Mouse (Mus musculus) ES-Bruce4 (cell line): Measurements from ENCODE around the gene Nemp1. TPM values are rescaled to one million over a fixed set of nuclear protein-coding genes. Genes with fewer than 3 reads are reported as not detected.

Experiments
- H3K27ac ChIP-seq: 2 replicates; pipeline ENCODE4 v1.5.1; 2012; ENCODE audit warnings: low read length, inconsistent platforms; ENCODE audit not compliant: insufficient read depth
- H3K27me3 ChIP-seq: 2 replicates; pipeline ENCODE4 v1.6.1; 2012; ENCODE audit warnings: mild to moderate bottlenecking, low read length, inconsistent platforms; ENCODE audit not compliant: control insufficient read depth, poor library complexity, insufficient read depth, severe bottlenecking
- H3K36me3 ChIP-seq: 2 replicates; pipeline ENCODE4 v1.6.1; 2012; ENCODE audit warnings: inconsistent platforms, mild to moderate bottlenecking, low read length, moderate library complexity; ENCODE audit not compliant: control insufficient read depth, poor library complexity, insufficient read depth, severe bottlenecking
- H3K4me1 ChIP-seq: one replicate; pipeline ENCODE4 v1.8.1; 2011; ENCODE audit warnings: low read length; ENCODE audit not compliant: control insufficient read depth, insufficient read depth
- H3K4me3 ChIP-seq: 2 replicates; pipeline ENCODE4 v1.5.1; 2011; ENCODE audit warnings: low read depth, mild to moderate bottlenecking, low read length
- H3K9ac ChIP-seq: 2 replicates; pipeline ENCODE4 v1.6.1; 2012; ENCODE audit warnings: low read depth, mild to moderate bottlenecking, inconsistent platforms; ENCODE audit not compliant: poor library complexity, severe bottlenecking
- H3K9me3 ChIP-seq: replicated peaks from 2 replicates; pipeline ENCODE4 v1.6.1; 2012; ENCODE audit warnings: mild to moderate bottlenecking, low read length, inconsistent platforms; ENCODE audit not compliant: control insufficient read depth, poor library complexity, insufficient read depth, severe bottlenecking
- CTCF ChIP-seq: IDR thresholded peaks from one replicate; pipeline ENCODE4 v1.8.1; 2011; ENCODE audit warnings: low read depth, low read length
- EP300 ChIP-seq: IDR thresholded peaks from 2 replicates; pipeline ENCODE4 v1.6.1; 2011; ENCODE audit warnings: low read depth, low read length; ENCODE audit not compliant: insufficient read depth
- POLR2A ChIP-seq: IDR thresholded peaks from one replicate; pipeline ENCODE4 v1.8.1; 2011; ENCODE audit warnings: low read length; ENCODE audit not compliant: insufficient read depth
- polyA plus RNA-seq: library from polyadenylated mRNA; stranded (reverse); fragments of >200 nt; gene quantifications from 2 replicates; pipeline ENCODE4 v1.2.4, GENCODE M21; 2011; ENCODE audit warnings: low read depth; ENCODE audit not compliant: missing spikeins, insufficient read depth, insufficient read length

Gene Nemp1
- polyA plus RNA-seq, 1 experiment = 22.0 TPM

DNA sequence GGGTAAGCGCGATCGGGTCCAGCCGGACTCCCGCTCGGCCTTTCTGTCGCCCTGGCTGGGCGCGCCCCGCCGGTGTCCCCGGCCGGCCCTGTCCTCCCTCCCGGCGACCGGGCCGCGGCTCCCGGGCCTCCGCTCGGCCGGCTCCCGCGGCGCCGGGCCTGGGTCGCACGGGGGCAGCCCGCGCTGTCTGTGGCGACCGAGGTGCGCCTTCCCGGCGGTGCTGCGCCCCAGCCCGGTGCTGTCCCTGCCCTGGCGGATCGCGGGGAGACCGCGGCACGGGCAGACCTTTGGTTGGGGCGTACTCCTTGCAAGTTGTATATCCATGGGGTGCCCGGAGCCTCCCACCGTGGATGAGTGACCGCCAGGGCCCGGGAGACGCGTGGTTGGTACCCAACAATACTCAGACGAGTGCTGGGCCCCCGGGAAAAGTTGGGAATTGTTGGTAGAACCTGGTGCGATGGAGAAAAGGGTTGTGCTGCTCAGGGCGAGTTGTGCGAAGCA is 73.0 kb downstream of the Nemp1 start:
- peaks cover 1% of the 10 kb centered on the region for H3K4me1 ChIP-seq
- H3K27ac ChIP-seq = no peak overlapping the region
- TF ChIP-seq CTCF (no peak), POLR2A (no peak), EP300 (no peak)
- no peaks in the 10 kb centered on the region for H3K27me3 ChIP-seq
- H3K4me3 ChIP-seq = peak overlapping the region; percentile 87
- H3K9me3 ChIP-seq = no peaks in the 10 kb centered on the region
- peaks cover 22% of the 10 kb centered on the region for H3K36me3 ChIP-seq
- peak overlapping the region; percentile 97 for H3K9ac ChIP-seq

DNA sequence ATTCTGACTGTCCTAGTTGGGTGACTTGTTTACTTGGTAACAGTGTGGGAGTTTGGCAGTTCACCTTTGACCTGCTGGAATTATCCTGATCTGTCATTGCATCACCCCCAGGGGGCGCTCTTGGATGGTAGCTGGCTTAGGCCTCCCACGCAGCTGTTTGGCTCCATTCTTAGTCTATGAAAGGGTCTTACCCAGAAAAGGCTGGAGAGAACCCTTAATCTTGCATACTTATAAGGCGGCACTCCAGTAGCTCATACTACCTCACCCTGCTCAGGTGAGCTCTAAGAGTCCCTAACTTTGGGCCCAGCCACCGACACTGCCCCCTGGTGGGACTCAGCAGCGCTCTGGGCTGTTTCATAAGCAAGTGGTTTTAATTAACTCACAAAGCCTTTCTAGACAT is 78.0 kb downstream of the Nemp1 start:
- peaks cover 4% of the 10 kb centered on the region for H3K4me1 ChIP-seq
- no peak overlapping the region for H3K9ac ChIP-seq
- H3K36me3 ChIP-seq = peaks cover 22% of the 10 kb centered on the region
- no peak overlapping the region for H3K27ac ChIP-seq
- TF ChIP-seq CTCF (peak; percentile 53), POLR2A (no peak), EP300 (no peak)
- H3K27me3 ChIP-seq = no peaks in the 10 kb centered on the region
- no peaks in the 10 kb centered on the region for H3K9me3 ChIP-seq
- H3K4me3 ChIP-seq = no peak overlapping the region

DNA sequence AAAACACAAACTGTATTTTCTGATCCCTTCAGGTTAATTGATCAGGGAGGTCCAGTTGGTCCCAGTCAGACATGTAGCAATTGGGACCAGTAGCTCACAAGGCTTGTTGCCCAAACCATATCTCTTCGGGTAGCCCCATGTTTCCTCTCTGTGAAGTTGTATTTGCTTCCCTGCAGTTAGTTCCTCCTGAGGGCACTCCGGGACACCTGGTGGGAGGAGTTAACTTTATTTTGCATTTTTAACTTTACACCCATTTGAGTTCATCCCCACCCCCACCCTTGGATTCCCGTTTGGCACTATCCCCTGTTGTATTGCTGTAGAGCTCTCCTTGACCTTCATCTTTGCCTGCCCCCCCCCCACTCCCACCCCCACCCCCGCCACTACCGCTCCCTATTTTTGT is 79.2 kb downstream of the Nemp1 start:
- Histone ChIP-seq H3K4me3 (no peak overlapping the region), H3K27ac (peak overlapping the region; percentile 47), H3K4me1 (peaks cover 4% of the 10 kb centered on the region), H3K36me3 (peaks cover 22% of the 10 kb centered on the region), H3K9me3 (no peaks in the 10 kb centered on the region), H3K27me3 (no peaks in the 10 kb centered on the region), H3K9ac (no peak overlapping the region)
- TF ChIP-seq CTCF (no peak), EP300 (no peak), POLR2A (no peak)

DNA sequence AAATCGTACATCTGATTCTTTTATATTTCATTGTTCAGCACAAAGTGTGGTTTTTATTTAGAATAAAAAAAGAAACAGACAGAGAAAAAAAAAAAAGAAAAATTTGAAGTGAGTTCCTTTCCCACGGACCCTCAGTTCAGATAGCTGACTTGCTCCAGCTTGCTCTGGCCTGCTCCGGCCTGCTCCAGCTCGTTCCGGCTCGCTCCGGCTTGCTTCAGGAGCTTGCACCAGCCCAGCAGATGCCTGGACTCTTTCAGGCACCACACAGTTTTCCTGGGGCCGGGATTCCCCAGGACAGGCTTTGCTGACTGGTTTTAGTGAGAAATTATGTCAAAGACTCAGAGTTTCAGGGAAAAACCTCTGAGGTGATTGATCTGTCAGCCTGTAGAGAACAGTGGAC is 80.6 kb downstream of the Nemp1 start:
- TF ChIP-seq CTCF = no peak
- TF ChIP-seq EP300 = peak; percentile 90
- no peak overlapping the region for H3K27ac ChIP-seq
- no peaks in the 10 kb centered on the region for H3K27me3 ChIP-seq
- H3K4me1 ChIP-seq = peaks cover 4% of the 10 kb centered on the region
- H3K9me3 ChIP-seq = no peaks in the 10 kb centered on the region
- H3K9ac ChIP-seq = no peak overlapping the region
- peaks cover 17% of the 10 kb centered on the region for H3K36me3 ChIP-seq
- H3K4me3 ChIP-seq = no peak overlapping the region

DNA sequence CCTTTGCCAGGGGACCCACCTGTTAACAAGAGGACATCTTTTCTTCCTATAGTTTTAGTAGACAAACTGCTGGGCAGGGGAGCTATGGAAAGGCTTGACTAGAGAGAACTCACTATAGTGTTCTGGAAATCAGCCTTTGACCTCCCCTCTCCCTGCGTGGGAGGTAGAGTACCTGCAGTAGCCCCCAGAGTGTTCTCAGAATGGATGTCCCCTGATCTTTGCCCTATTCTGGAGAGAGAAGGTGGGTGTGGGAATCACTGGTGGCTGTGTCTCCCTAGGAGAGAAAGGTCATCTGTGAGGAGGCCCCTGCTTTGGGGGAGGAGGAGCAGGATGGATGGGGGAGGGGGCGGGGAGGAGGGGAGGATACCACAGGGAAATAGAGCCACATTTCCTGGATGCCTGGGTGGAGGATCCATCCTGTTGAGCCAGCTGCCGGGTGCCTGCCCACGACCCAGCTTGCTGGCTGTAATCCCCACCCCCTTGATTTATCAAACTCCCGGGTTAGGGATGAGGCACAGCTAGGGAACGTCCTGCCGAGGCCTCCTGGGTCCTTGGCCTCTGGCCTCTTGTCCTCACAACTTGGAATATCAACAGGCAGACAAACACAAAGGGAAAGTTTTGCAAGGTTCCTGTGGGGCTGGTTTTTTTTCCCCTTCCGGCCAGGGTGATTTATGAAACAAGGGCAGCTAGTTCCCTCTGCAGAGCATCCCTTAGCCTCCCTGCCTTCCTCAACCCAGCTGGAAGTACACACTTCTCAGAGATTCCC is 82.3 kb downstream of the Nemp1 start:
- Histone ChIP-seq H3K27ac (0 out of 2 replicates have a peak overlapping the region, but pooled peaks have one; percentile 16), H3K4me3 (no peak overlapping the region), H3K36me3 (peaks cover 2% of the 10 kb centered on the region), H3K27me3 (no peaks in the 10 kb centered on the region), H3K9ac (peak overlapping the region; percentile 23; the same call in 1 of the 2 replicates), H3K9me3 (no peaks in the 10 kb centered on the region), H3K4me1 (peaks cover 3% of the 10 kb centered on the region)
- TF ChIP-seq EP300 (0 out of 2 replicates have a peak, but pooled peaks have one; percentile 49), CTCF (no peak)

DNA sequence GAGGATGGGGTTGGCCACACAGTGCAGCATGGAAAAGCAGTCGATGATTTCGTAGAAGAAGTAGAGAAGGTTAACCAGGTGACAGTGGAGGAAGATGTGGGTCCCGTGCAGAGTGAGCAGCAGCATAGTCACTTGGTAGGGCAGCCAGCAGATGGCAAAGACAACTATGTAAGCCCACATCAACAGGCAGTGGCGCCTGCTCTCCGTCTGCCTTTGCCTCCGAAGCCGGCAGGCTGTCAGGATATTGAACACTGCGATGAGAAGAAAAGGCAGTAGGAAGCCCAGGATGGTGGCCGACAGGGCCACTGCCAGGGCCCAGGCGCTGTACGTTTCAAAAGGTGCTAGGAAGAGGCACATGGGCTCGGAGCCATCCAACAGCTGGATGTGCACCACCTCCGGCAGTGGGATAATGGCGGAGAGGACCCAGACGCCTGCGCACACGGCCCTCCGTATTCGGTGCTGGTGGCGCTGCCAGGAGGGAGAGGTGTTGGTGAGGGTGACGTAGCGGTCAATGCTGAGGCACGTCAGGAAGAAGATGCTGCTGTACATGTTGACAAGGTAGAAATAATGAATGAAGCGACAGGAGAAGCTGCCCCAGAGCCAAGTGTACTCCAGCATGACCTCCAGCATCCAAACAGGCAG is 83.6 kb downstream of the Nemp1 start:
- H3K27me3 ChIP-seq = no peaks in the 10 kb centered on the region
- H3K27ac ChIP-seq = no peak overlapping the region
- H3K36me3 ChIP-seq = no peaks in the 10 kb centered on the region; the same call in 1 of the 2 replicates
- H3K9ac ChIP-seq = no peak overlapping the region
- peak overlapping the region; percentile 23 for H3K4me3 ChIP-seq
- H3K4me1 ChIP-seq = peaks cover 3% of the 10 kb centered on the region
- no peaks in the 10 kb centered on the region for H3K9me3 ChIP-seq
- TF ChIP-seq CTCF (no peak), EP300 (no peak), POLR2A (no peak)

Other genes starting within 250 kb of the Nemp1 start
- gene Stac3, start 165.2 kb upstream of the Nemp1 start, polyA plus RNA-seq = 1.9 and 2.6 TPM in 2 replicates
- gene Ndufa4l2, start 151.9 kb upstream of the Nemp1 start, polyA plus RNA-seq = 5.4 and 5.7 TPM in 2 replicates
- gene Shmt2, start 144.5 kb upstream of the Nemp1 start, polyA plus RNA-seq = 67.4 and 68.2 TPM in 2 replicates
- 0.79 TPM in 1 of 2 replicates, not detected in the other for gene Nxph4, start 132.3 kb upstream of the Nemp1 start, polyA plus RNA-seq
- 36.3 and 41.3 TPM in 2 replicates for gene Lrp1, start 45.8 kb upstream of the Nemp1 start, polyA plus RNA-seq
- 28.2 and 32.9 TPM in 2 replicates for gene Stat6, start 23.9 kb upstream of the Nemp1 start, polyA plus RNA-seq
- gene Nab2, start 1.7 kb downstream of the Nemp1 start, polyA plus RNA-seq = 5.5 and 8.1 TPM in 2 replicates
- gene Myo1a, start 38.3 kb downstream of the Nemp1 start, polyA plus RNA-seq = 0.34 and 0.72 TPM in 2 replicates
- gene Tac2, start 57.6 kb downstream of the Nemp1 start, polyA plus RNA-seq = not detected in 2 replicates
- 14.6 and 15.6 TPM in 2 replicates for gene Zbtb39, start 72.6 kb downstream of the Nemp1 start, polyA plus RNA-seq
- gene Gpr182, start 84.8 kb downstream of the Nemp1 start, polyA plus RNA-seq = not detected in 2 replicates
- 0.40 and 0.67 TPM in 2 replicates for gene Rdh1, start 92.8 kb downstream of the Nemp1 start, polyA plus RNA-seq
- gene Rdh16f1, start 92.9 kb downstream of the Nemp1 start, polyA plus RNA-seq = not detected in 2 replicates
- gene Rdh9, start 109.5 kb downstream of the Nemp1 start, polyA plus RNA-seq = 0.49 and 0.65 TPM in 2 replicates
- gene Rdh16, start 134.3 kb downstream of the Nemp1 start, polyA plus RNA-seq = 0.19 TPM in 1 of 2 replicates, not detected in the other
- not detected in 2 replicates for gene Rdh19, start 183.0 kb downstream of the Nemp1 start, polyA plus RNA-seq
- gene Rdh16f2, start 199.6 kb downstream of the Nemp1 start, polyA plus RNA-seq = not detected in 2 replicates
- gene Rdh7, start 221.9 kb downstream of the Nemp1 start, polyA plus RNA-seq = not detected in 2 replicates
- not detected in 2 replicates for gene Sdr9c7, start 231.6 kb downstream of the Nemp1 start, polyA plus RNA-seq